ENCODE assay signal across 8 mouse cellular contexts in the genomic region with DNA sequence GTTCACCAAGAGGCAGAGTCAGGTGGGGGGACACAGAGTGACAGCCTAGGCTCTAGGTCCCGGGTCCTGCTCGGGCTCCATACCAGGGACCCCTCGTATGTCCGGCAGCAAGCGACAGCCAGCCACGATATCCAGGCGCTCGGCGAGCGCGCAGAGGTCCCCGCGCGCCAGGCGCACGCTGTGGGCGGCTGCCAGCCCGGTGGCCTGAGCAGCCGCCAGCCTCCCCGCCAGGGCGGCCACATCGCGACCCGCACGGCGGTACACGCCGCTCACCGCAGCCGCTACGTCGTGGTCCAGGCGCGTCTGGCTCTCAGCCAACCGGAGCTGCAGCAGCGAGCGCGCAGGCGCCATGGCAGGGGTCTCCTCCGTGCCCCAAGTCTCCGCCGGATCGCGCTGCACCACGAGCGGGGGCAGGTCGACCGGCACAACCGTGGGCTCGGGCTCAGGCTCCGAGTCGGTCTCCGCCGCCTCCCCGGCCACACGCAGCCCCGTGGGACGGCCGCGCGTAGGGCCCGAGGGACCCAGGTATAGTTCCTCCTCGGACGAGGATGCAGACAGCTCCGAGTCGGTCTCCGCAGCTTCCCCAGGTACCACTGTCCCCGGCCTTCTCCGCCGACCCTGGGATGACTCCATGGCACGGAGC. TPM values are rescaled to one million over a fixed set of nuclear protein-coding genes. Genes with fewer than 3 reads are reported as not detected.
DNase-seq lines count a peak whose midpoint lies in the region; ATAC-seq and TF ChIP-seq lines count a peak whose summit lies in the region.

No protein-coding gene starts in this region.

- H3K9ac ChIP-seq in forebrain, embryonic 16.5 days (replicated peaks; ENCODE audit: low read depth, low read length) = peak overlapping the region; percentile 77
- H3K9ac ChIP-seq in midbrain, embryonic 12.5 days (replicated peaks) = peak overlapping the region; percentile 86
- peak overlapping the region; percentile 73 for H3K9ac ChIP-seq in stomach, embryonic 14.5 days (replicated peaks; ENCODE audit: low read depth, low read length)

- under 1% methylated on average over 71 of the region's 71 CpGs for WGBS in forebrain, embryonic 16.5 days
- 1% methylated on average over 70 of the region's 71 CpGs for WGBS in midbrain, embryonic 12.5 days
- under 1% methylated on average over 71 of the region's 71 CpGs for WGBS in stomach, embryonic 14.5 days

- no peaks in the 10 kb centered on the region for H3K9me3 ChIP-seq in forebrain, embryonic 16.5 days (ENCODE audit: control insufficient read depth, low read length)
- H3K9me3 ChIP-seq in midbrain, embryonic 12.5 days = no peaks in the 10 kb centered on the region
- H3K9me3 ChIP-seq in stomach, embryonic 14.5 days (ENCODE audit: control insufficient read depth, low read depth, low read length) = no peaks in the 10 kb centered on the region

- peak overlapping the region; percentile 75 for H3K4me3 ChIP-seq in bone marrow macrophage, adult 2 months (ENCODE audit: insufficient read depth, low read length)
- H3K4me3 ChIP-seq in forebrain, embryonic 16.5 days (replicated peaks; ENCODE audit: low read length) = peak overlapping the region; percentile 69
- H3K4me3 ChIP-seq in midbrain, embryonic 12.5 days = peak overlapping the region; percentile 78
- H3K4me3 ChIP-seq in stomach, embryonic 14.5 days (ENCODE audit: low read depth, low read length) = peak overlapping the region; percentile 76

- DNase-seq in left cerebral cortex, postnatal 10 days (ENCODE audit: extremely low spot score in 1 of 2, low spot score in 2 of 2) = peak; percentile 56 to 83
- DNase-seq in left cerebral cortex, adult 9 months (ENCODE audit: low spot score in 2 of 2) = no peak
- peak; percentile 66 for DNase-seq in kidney, postnatal 14 days
- DNase-seq in urinary bladder, adult 2 months (ENCODE audit: low spot score) = no peak

- no peaks in the 10 kb centered on the region for H3K36me3 ChIP-seq in forebrain, embryonic 16.5 days (ENCODE audit: control insufficient read depth, insufficient read depth)
- H3K36me3 ChIP-seq in midbrain, embryonic 12.5 days = no peaks in the 10 kb centered on the region
- H3K36me3 ChIP-seq in stomach, embryonic 14.5 days (ENCODE audit: control insufficient read depth, insufficient read depth, low read length) = 0 out of 2 replicates have a peak, but pooled peaks cover 2% of the 10 kb centered on the region

- 0 out of 2 replicates have a peak, but pooled peaks have one; percentile 2 for ATAC-seq in forebrain, embryonic 16.5 days
- peak; percentile 44 for ATAC-seq in midbrain, embryonic 12.5 days (ENCODE audit: low FRiP score, low read depth)
- ATAC-seq in stomach, embryonic 14.5 days (ENCODE audit: insufficient number of reproducible peaks, insufficient read depth, low FRiP score, low read depth) = no peak

- H3K27ac ChIP-seq in bone marrow macrophage, adult 2 months (ENCODE audit: insufficient read depth, low read depth, low read length) = peak overlapping the region; percentile 91
- peak overlapping the region; percentile 73 for H3K27ac ChIP-seq in forebrain, embryonic 16.5 days (ENCODE audit: low read length)
- H3K27ac ChIP-seq in midbrain, embryonic 12.5 days (replicated peaks) = peak overlapping the region; percentile 83
- H3K27ac ChIP-seq in stomach, embryonic 14.5 days (ENCODE audit: low read length) = no peak overlapping the region

- H3K27me3 ChIP-seq in forebrain, embryonic 16.5 days (replicated peaks; ENCODE audit: control insufficient read depth, insufficient read depth, low read length) = no peaks in the 10 kb centered on the region
- H3K27me3 ChIP-seq in midbrain, embryonic 12.5 days = no peaks in the 10 kb centered on the region; the same call in 1 of the 2 replicates
- H3K27me3 ChIP-seq in stomach, embryonic 14.5 days (ENCODE audit: control insufficient read depth, insufficient read depth, low read length) = no peaks in the 10 kb centered on the region

- intact Hi-C loops in left cerebral cortex, postnatal 10 days (cut with DNase I) = no loop called here

- no peak for TF ChIP-seq POLR2A in bone marrow macrophage, adult 2 months (IDR thresholded peaks at IDR 0.05; ENCODE audit: borderline replicate concordance, low read depth, low read length)

- H3K4me1 ChIP-seq in bone marrow macrophage, adult 2 months (ENCODE audit: control insufficient read depth, insufficient read depth, low read length) = peaks cover 10% of the 10 kb centered on the region
- peaks cover 28% of the 10 kb centered on the region for H3K4me1 ChIP-seq in forebrain, embryonic 16.5 days (replicated peaks; ENCODE audit: control insufficient read depth, insufficient read depth, low read length)
- H3K4me1 ChIP-seq in midbrain, embryonic 12.5 days = peaks cover 20% of the 10 kb centered on the region
- H3K4me1 ChIP-seq in stomach, embryonic 14.5 days (ENCODE audit: control insufficient read depth, insufficient read depth, low read length) = peaks cover 7% of the 10 kb centered on the region; the same call in 1 of the 2 replicates

- TF ChIP-seq CTCF in bone marrow macrophage, adult 2 months (IDR thresholded peaks at IDR 0.05; ENCODE audit: low read depth, low read length) = no peak

- H3K4me2 ChIP-seq in forebrain, embryonic 16.5 days (ENCODE audit: low read length) = peak overlapping the region; percentile 94
- peak overlapping the region; percentile 88 for H3K4me2 ChIP-seq in midbrain, embryonic 12.5 days (replicated peaks)
- H3K4me2 ChIP-seq in stomach, embryonic 14.5 days (replicated peaks; ENCODE audit: low read depth, low read length) = peak overlapping the region; percentile 97

RNA-seq across cellular contexts. Expression of a gene that starts 1.1 kb away (rescaled TPM):
- total RNA-seq in left cerebral cortex, postnatal 10 days (2021) = 1 to 10 TPM; 7.6 to 7.8 TPM
- polyA plus RNA-seq in bone marrow macrophage, adult 2 months (2012; ENCODE audit: insufficient read depth, insufficient read length, missing spikeins) = 9.7 and 11.0 TPM in 2 replicates
- 3.7 and 4.9 TPM in 2 replicates for polyA plus RNA-seq in forebrain, embryonic 16.5 days (2015; fragmentation: Nextera tagmentation; extraction: Ambion mirVana)
- polyA plus RNA-seq in midbrain, embryonic 12.5 days (2016; fragmentation: Nextera tagmentation; extraction: Ambion mirVana) = 4.3 and 5.0 TPM in 2 replicates
- polyA plus RNA-seq in stomach, embryonic 14.5 days (2014; fragmentation: Nextera tagmentation; extraction: Ambion mirVana) = 0.74 and 1.3 TPM in 2 replicates
- 6.6 and 7.4 TPM in 2 replicates for polyA plus RNA-seq in urinary bladder, adult 2 months (2012; rRNA removed)

RNA-seq across cellular contexts. Expression of a gene that starts 1.1 kb away (rescaled TPM):
- total RNA-seq in left cerebral cortex, postnatal 10 days (2021) = 10 to 100 TPM; 18.4 to 24.1 TPM
- polyA plus RNA-seq in bone marrow macrophage, adult 2 months (2012; ENCODE audit: insufficient read depth, insufficient read length, missing spikeins) = 51.4 and 57.0 TPM in 2 replicates
- 29.4 and 31.2 TPM in 2 replicates for polyA plus RNA-seq in forebrain, embryonic 16.5 days (2015; fragmentation: Nextera tagmentation; extraction: Ambion mirVana)
- polyA plus RNA-seq in midbrain, embryonic 12.5 days (2016; fragmentation: Nextera tagmentation; extraction: Ambion mirVana) = 41.5 and 41.7 TPM in 2 replicates
- 83.4 and 89.0 TPM in 2 replicates for polyA plus RNA-seq in stomach, embryonic 14.5 days (2014; fragmentation: Nextera tagmentation; extraction: Ambion mirVana)
- polyA plus RNA-seq in urinary bladder, adult 2 months (2012; rRNA removed) = 58.7 and 77.3 TPM in 2 replicates

RNA-seq across cellular contexts. Expression of a gene that starts 10.5 kb away (rescaled TPM):
- under 1 TPM; 0.49 to 0.94 TPM for total RNA-seq in left cerebral cortex, postnatal 10 days (2021)
- not detected in 2 replicates for polyA plus RNA-seq in bone marrow macrophage, adult 2 months (2012; ENCODE audit: insufficient read depth, insufficient read length, missing spikeins)
- polyA plus RNA-seq in forebrain, embryonic 16.5 days (2015; fragmentation: Nextera tagmentation; extraction: Ambion mirVana) = 0.81 and 0.90 TPM in 2 replicates
- 0.06 TPM in 1 of 2 replicates, not detected in the other for polyA plus RNA-seq in midbrain, embryonic 12.5 days (2016; fragmentation: Nextera tagmentation; extraction: Ambion mirVana)
- polyA plus RNA-seq in stomach, embryonic 14.5 days (2014; fragmentation: Nextera tagmentation; extraction: Ambion mirVana) = not detected in 2 replicates
- polyA plus RNA-seq in urinary bladder, adult 2 months (2012; rRNA removed) = 1.5 and 1.6 TPM in 2 replicates

RNA-seq across cellular contexts. Expression of a gene that starts 44.0 kb away (rescaled TPM):
- total RNA-seq in left cerebral cortex, postnatal 10 days (2021) = 1 to 10 TPM in 1 of 2 experiments, under 1 TPM in 1; 0.69 to 1.4 TPM
- polyA plus RNA-seq in bone marrow macrophage, adult 2 months (2012; ENCODE audit: insufficient read depth, insufficient read length, missing spikeins) = not detected in 2 replicates
- 0.11 and 0.19 TPM in 2 replicates for polyA plus RNA-seq in forebrain, embryonic 16.5 days (2015; fragmentation: Nextera tagmentation; extraction: Ambion mirVana)
- 0.42 and 0.61 TPM in 2 replicates for polyA plus RNA-seq in midbrain, embryonic 12.5 days (2016; fragmentation: Nextera tagmentation; extraction: Ambion mirVana)
- polyA plus RNA-seq in stomach, embryonic 14.5 days (2014; fragmentation: Nextera tagmentation; extraction: Ambion mirVana) = 0.55 and 1.2 TPM in 2 replicates
- 8.4 and 10.2 TPM in 2 replicates for polyA plus RNA-seq in urinary bladder, adult 2 months (2012; rRNA removed)

RNA-seq across cellular contexts. Expression of a gene that starts 48.5 kb away (rescaled TPM):
- 100 to 1,000 TPM; 110 to 115 TPM for total RNA-seq in left cerebral cortex, postnatal 10 days (2021)
- 21.3 and 21.4 TPM in 2 replicates for polyA plus RNA-seq in bone marrow macrophage, adult 2 months (2012; ENCODE audit: insufficient read depth, insufficient read length, missing spikeins)
- 13.8 and 17.5 TPM in 2 replicates for polyA plus RNA-seq in forebrain, embryonic 16.5 days (2015; fragmentation: Nextera tagmentation; extraction: Ambion mirVana)
- 16.4 and 20.9 TPM in 2 replicates for polyA plus RNA-seq in midbrain, embryonic 12.5 days (2016; fragmentation: Nextera tagmentation; extraction: Ambion mirVana)
- 8.6 and 9.7 TPM in 2 replicates for polyA plus RNA-seq in stomach, embryonic 14.5 days (2014; fragmentation: Nextera tagmentation; extraction: Ambion mirVana)
- 13.3 and 19.4 TPM in 2 replicates for polyA plus RNA-seq in urinary bladder, adult 2 months (2012; rRNA removed)

Comparison
In these comparisons a context has a peak if more than half of its experiments do, and no peak if none do; other contexts are left out.
1. DNase-seq: peak in left cerebral cortex, postnatal 10 days (2 of 2) and kidney, postnatal 14 days (single experiment); none in left cerebral cortex, adult 9 months (0 of 2) and urinary bladder, adult 2 months (single experiment).
2. Peak in every context shown above with its lines, with median percentiles within 50 percentile points of each other: H3K4me3 ChIP-seq, H3K4me2 ChIP-seq and H3K9ac ChIP-seq.